Mouse (Mus musculus) kidney, embryonic 14.5 days (tissue): ENCODE results near the gene Klhdc7b. TPM values are rescaled to one million over a fixed set of nuclear protein-coding genes. Genes with fewer than 3 reads are reported as not detected.

Experiments
- ATAC-seq: fragments of 200-750 bp; cut with Nextera tagmentation; 2 replicates; pipeline ENCODE4 v1.8.0; 2017; ENCODE audit warnings: moderate number of reproducible peaks, mild to moderate bottlenecking, moderate TSS enrichment, moderate library complexity; ENCODE audit not compliant: low FRiP score, low TSS enrichment
- H3K27ac ChIP-seq: fragments of 300-500 bp; sonication (generic); 2 replicates; pipeline ENCODE4 v1.5.1; 2014; ENCODE audit warnings: low read depth, mild to moderate bottlenecking, low read length, moderate library complexity, mixed read lengths
- H3K27me3 ChIP-seq: fragments of 300-500 bp; sonication (generic); 2 replicates; pipeline ENCODE4 v1.6.1; 2014; ENCODE audit warnings: mild to moderate bottlenecking, low read length; ENCODE audit not compliant: control insufficient read depth, insufficient read depth
- H3K36me3 ChIP-seq: fragments of 300-500 bp; sonication (generic); 2 replicates; pipeline ENCODE4 v1.6.1; 2014; ENCODE audit warnings: low read length, mixed read lengths; ENCODE audit not compliant: control insufficient read depth, insufficient read depth
- H3K4me1 ChIP-seq: fragments of 300-500 bp; sonication (generic); 2 replicates; pipeline ENCODE4 v1.6.1; 2014; ENCODE audit warnings: low read length, mixed read lengths; ENCODE audit not compliant: control insufficient read depth, insufficient read depth
- H3K4me2 ChIP-seq: fragments of 300-500 bp; sonication (generic); replicated peaks from 2 replicates; pipeline ENCODE4 v1.6.1; 2014; ENCODE audit warnings: low read depth, mild to moderate bottlenecking, low read length
- H3K4me3 ChIP-seq: fragments of 300-500 bp; sonication (generic); 2 replicates; pipeline ENCODE4 v1.5.1; 2014; ENCODE audit warnings: mild to moderate bottlenecking, low read length
- H3K9ac ChIP-seq: fragments of 300-500 bp; sonication (generic); 2 replicates; pipeline ENCODE4 v1.6.1; 2014; ENCODE audit warnings: low read depth, mild to moderate bottlenecking, low read length, moderate library complexity
- H3K9me3 ChIP-seq: fragments of 300-500 bp; sonication (generic); 2 replicates; pipeline ENCODE4 v1.6.1; 2016; ENCODE audit warnings: low read length; ENCODE audit not compliant: control insufficient read depth
- WGBS: fragments of 180-500 bp; shearing (Covaris S2); extraction: QIAGEN DNeasy Blood & Tissue Kit; methylation state at CpG from one replicate; pipeline ENCODE4 v1.1.7; 2014; 5-methylcytosine and 5-hydroxymethylcytosine counted together
- polyA plus RNA-seq: library from polyadenylated mRNA; unstranded; fragments of >200 nt; fragmentation: Nextera tagmentation; extraction: Ambion mirVana; gene quantifications from 2 replicates; pipeline ENCODE4 v1.2.1, GENCODE M21; 2014

Klhdc7b gene
- polyA plus RNA-seq, 1 experiment from 2014 or later: not detected

GRCm38 (mm10) chr15:89372536-89372935 lies 12.2 kb upstream of the Klhdc7b start:
- H3K9ac ChIP-seq: peak overlapping the region; percentile 81; the same call in 1 of the 2 replicates
- H3K27me3 ChIP-seq: peaks cover 17% of the 10 kb centered on the region
- no peak overlapping the region for H3K27ac ChIP-seq
- 76% methylated on average over 7 of the region's 7 CpGs for WGBS
- no peak for ATAC-seq
- H3K4me2 ChIP-seq: peak overlapping the region; percentile 78
- H3K9me3 ChIP-seq: no peaks in the 10 kb centered on the region
- 0 out of 2 replicates have a peak, but pooled peaks cover 6% of the 10 kb centered on the region for H3K4me1 ChIP-seq
- H3K4me3 ChIP-seq: peak overlapping the region; percentile 66
- H3K36me3 ChIP-seq: peaks cover 51% of the 10 kb centered on the region

GRCm38 (mm10) chr15:89373027-89373761 lies 11.5 kb upstream of the Klhdc7b start:
- 0 out of 2 replicates have a peak, but pooled peaks cover 7% of the 10 kb centered on the region for H3K4me1 ChIP-seq
- peaks cover 44% of the 10 kb centered on the region for H3K36me3 ChIP-seq
- no peaks in the 10 kb centered on the region for H3K9me3 ChIP-seq
- peak overlapping the region; percentile 81 for H3K9ac ChIP-seq
- H3K4me3 ChIP-seq: peak overlapping the region; percentile 66
- peaks cover 23% of the 10 kb centered on the region for H3K27me3 ChIP-seq
- H3K4me2 ChIP-seq: peak overlapping the region; percentile 78
- H3K27ac ChIP-seq: peak overlapping the region; percentile 93
- peak; percentile 86 for ATAC-seq
- WGBS: under 1% methylated on average over 35 of the region's 35 CpGs

GRCm38 (mm10) chr15:89373762-89374248 lies 10.9 kb upstream of the Klhdc7b start, which contains the start of gene Sco2:
TSS of gene Sco2 (minus strand) at chr15:89373846.
- Histone ChIP-seq H3K4me2 (peak within 1 kb of the TSS; percentile 78), H3K36me3 (peaks cover 38% of the 10 kb centered on the region), H3K4me1 (peaks cover 13% of the 10 kb centered on the region; the same call in 1 of the 2 replicates), H3K9ac (peak within 1 kb of the TSS; percentile 81), H3K4me3 (peak within 1 kb of the TSS; percentile 66), H3K9me3 (no peaks in the 10 kb centered on the region), H3K27ac (peak within 1 kb of the TSS; percentile 93), H3K27me3 (peaks cover 29% of the 10 kb centered on the region)
- under 1% methylated on average over 42 of the region's 42 CpGs for WGBS
- ATAC-seq: peak; percentile 83

- H3K9ac ChIP-seq: peak overlapping the region; percentile 81
- H3K9me3 ChIP-seq: no peaks in the 10 kb centered on the region
- 47% methylated on average over 9 of the region's 9 CpGs for WGBS
- peak overlapping the region; percentile 93; the same call in 1 of the 2 replicates for H3K27ac ChIP-seq
- peak overlapping the region; percentile 78 for H3K4me2 ChIP-seq
- H3K36me3 ChIP-seq: peaks cover 33% of the 10 kb centered on the region
- H3K4me1 ChIP-seq: peaks cover 18% of the 10 kb centered on the region; the same call in 1 of the 2 replicates
- H3K27me3 ChIP-seq: peaks cover 35% of the 10 kb centered on the region
- no peak for ATAC-seq
- peak overlapping the region; percentile 66 for H3K4me3 ChIP-seq
Measured at GRCm38 (mm10) chr15:89374340-89374739, 10.4 kb upstream of the Klhdc7b start.

GRCm38 (mm10) chr15:89374801-89375534 lies 9.7 kb upstream of the Klhdc7b start:
- Histone ChIP-seq H3K4me3 (no peak overlapping the region), H3K27ac (no peak overlapping the region), H3K9me3 (no peaks in the 10 kb centered on the region), H3K4me2 (no peak overlapping the region), H3K27me3 (peaks cover 40% of the 10 kb centered on the region), H3K4me1 (peaks cover 21% of the 10 kb centered on the region; the same call in 1 of the 2 replicates), H3K36me3 (peaks cover 26% of the 10 kb centered on the region), H3K9ac (no peak overlapping the region)
- no peak for ATAC-seq
- WGBS: 91% methylated on average over 17 of the region's 17 CpGs

GRCm38 (mm10) chr15:89376040-89376439 lies 8.7 kb upstream of the Klhdc7b start:
- Histone ChIP-seq H3K36me3 (peaks cover 16% of the 10 kb centered on the region), H3K4me3 (no peak overlapping the region), H3K27ac (no peak overlapping the region), H3K4me2 (no peak overlapping the region), H3K4me1 (peaks cover 21% of the 10 kb centered on the region; the same call in 1 of the 2 replicates), H3K9me3 (no peaks in the 10 kb centered on the region), H3K27me3 (peaks cover 44% of the 10 kb centered on the region), H3K9ac (no peak overlapping the region)
- ATAC-seq: no peak
- WGBS: 79% methylated on average over 7 of the region's 7 CpGs

- peaks cover 44% of the 10 kb centered on the region for H3K27me3 ChIP-seq
- H3K9me3 ChIP-seq: no peaks in the 10 kb centered on the region
- H3K4me2 ChIP-seq: 0 out of 2 replicates have a peak within 1 kb of the TSS, but pooled peaks have one; percentile 5
- peaks cover 21% of the 10 kb centered on the region; the same call in 1 of the 2 replicates for H3K4me1 ChIP-seq
- H3K9ac ChIP-seq: no peak within 1 kb of the TSS
- no peak within 1 kb of the TSS for H3K27ac ChIP-seq
- ATAC-seq: no peak
- peak within 1 kb of the TSS; percentile 4; the same call in 1 of the 2 replicates for H3K4me3 ChIP-seq
- peaks cover 7% of the 10 kb centered on the region for H3K36me3 ChIP-seq
- WGBS: 17% methylated on average over 16 of the region's 16 CpGs
Measured at GRCm38 (mm10) chr15:89376957-89377356, 7.8 kb upstream of the Klhdc7b start, which contains the start of gene Tymp. TSS of gene Tymp (minus strand) at chr15:89377039.

GRCm38 (mm10) chr15:89377362-89377761 lies 7.4 kb upstream of the Klhdc7b start:
- 9% methylated on average over 18 of the region's 18 CpGs for WGBS
- Histone ChIP-seq H3K36me3 (peaks cover 3% of the 10 kb centered on the region), H3K4me1 (peaks cover 21% of the 10 kb centered on the region; the same call in 1 of the 2 replicates), H3K27ac (no peak overlapping the region), H3K4me3 (peak overlapping the region; percentile 4; the same call in 1 of the 2 replicates), H3K4me2 (0 out of 2 replicates have a peak overlapping the region, but pooled peaks have one; percentile 5), H3K9me3 (no peaks in the 10 kb centered on the region), H3K9ac (no peak overlapping the region), H3K27me3 (peaks cover 44% of the 10 kb centered on the region)
- ATAC-seq: no peak
